Mouse (Mus musculus): ENCODE measurements around the gene Zan. TPM values are rescaled to one million over a fixed set of nuclear protein-coding genes. Genes with fewer than 3 reads are reported as not detected.

Gene Zan
- polyA plus RNA-seq, 1 experiment from 2014 or later = 0.19 TPM

DNA sequence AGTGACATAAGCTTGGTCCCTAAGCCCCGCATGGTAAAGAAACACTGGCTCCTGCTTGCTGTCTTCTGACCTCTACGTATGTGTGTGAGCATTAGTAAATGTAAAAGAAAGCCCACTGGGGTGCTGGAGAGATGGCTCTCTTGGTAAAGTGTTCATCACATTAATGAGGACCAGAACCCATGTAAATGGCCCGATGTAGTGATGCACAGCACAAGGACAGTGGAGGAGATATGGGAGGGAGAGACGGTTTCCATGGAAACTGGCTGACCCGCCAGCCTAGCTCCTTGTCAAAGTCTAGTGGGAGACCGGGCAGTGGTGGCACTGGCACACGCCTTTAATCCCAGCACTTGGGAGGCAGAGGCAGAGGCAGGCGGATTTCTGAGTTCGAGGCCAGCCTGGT is 100.1 kb downstream of the Zan start:
- H3K4me3 ChIP-seq (ENCODE audit: low read length) = no peak overlapping the region

GRCm38 (mm10) chr5:137376198-137376597 is 100.7 kb downstream of the Zan start:
- 42% methylated on average over 7 of the region's 7 CpGs for WGBS
- Histone ChIP-seq H3K36me3 (ENCODE audit: control insufficient read depth, insufficient read depth, low read length) (no peaks in the 10 kb centered on the region; the same call in 1 of the 2 replicates), H3K4me3 (ENCODE audit: low read length) (no peak overlapping the region), H3K9ac (ENCODE audit: low read depth, low read length) (no peak overlapping the region), H3K9me3 (ENCODE audit: control insufficient read depth, low read length) (no peaks in the 10 kb centered on the region), H3K27ac (ENCODE audit: low read depth, low read length) (no peak overlapping the region), H3K27me3 (replicated peaks; ENCODE audit: control insufficient read depth, insufficient read depth, low read length) (no peaks in the 10 kb centered on the region; the same call in 1 of the 2 replicates), H3K4me1 (ENCODE audit: control insufficient read depth, insufficient read depth, low read depth, low read length) (peaks cover 2% of the 10 kb centered on the region; the same call in 1 of the 2 replicates), H3K4me2 (ENCODE audit: low read length) (no peak overlapping the region)
- no peak for ATAC-seq

More for the DNA sequence above, 100.1 kb downstream of the Zan start:
- ATAC-seq = peak; percentile 60; the same call in 1 of the 2 replicates
- Histone ChIP-seq H3K4me2 (ENCODE audit: low read length) (no peak overlapping the region), H3K9ac (ENCODE audit: low read depth, low read length) (no peak overlapping the region), H3K9me3 (ENCODE audit: control insufficient read depth, low read length) (no peaks in the 10 kb centered on the region), H3K4me1 (ENCODE audit: control insufficient read depth, insufficient read depth, low read depth, low read length) (peaks cover 2% of the 10 kb centered on the region; the same call in 1 of the 2 replicates), H3K27ac (ENCODE audit: low read depth, low read length) (no peak overlapping the region), H3K36me3 (ENCODE audit: control insufficient read depth, insufficient read depth, low read length) (no peaks in the 10 kb centered on the region; the same call in 1 of the 2 replicates), H3K27me3 (replicated peaks; ENCODE audit: control insufficient read depth, insufficient read depth, low read length) (no peaks in the 10 kb centered on the region; the same call in 1 of the 2 replicates)
- WGBS = 41% methylated on average over 9 of the region's 9 CpGs

- Histone ChIP-seq H3K27me3 (replicated peaks; ENCODE audit: control insufficient read depth, insufficient read depth, low read length) (no peaks in the 10 kb centered on the region; the same call in 1 of the 2 replicates), H3K9ac (ENCODE audit: low read depth, low read length) (no peak overlapping the region), H3K4me3 (ENCODE audit: low read length) (no peak overlapping the region), H3K9me3 (ENCODE audit: control insufficient read depth, low read length) (no peaks in the 10 kb centered on the region), H3K4me2 (ENCODE audit: low read length) (no peak overlapping the region), H3K4me1 (ENCODE audit: control insufficient read depth, insufficient read depth, low read depth, low read length) (peaks cover 2% of the 10 kb centered on the region; the same call in 1 of the 2 replicates), H3K27ac (ENCODE audit: low read depth, low read length) (no peak overlapping the region), H3K36me3 (ENCODE audit: control insufficient read depth, insufficient read depth, low read length) (no peaks in the 10 kb centered on the region; the same call in 1 of the 2 replicates)
- 32% methylated on average over 2 of the region's 2 CpGs for WGBS
- no peak for ATAC-seq
These were observed 101.2 kb downstream of the Zan start for GRCm38 (mm10) chr5:137375627-137376026.

DNA sequence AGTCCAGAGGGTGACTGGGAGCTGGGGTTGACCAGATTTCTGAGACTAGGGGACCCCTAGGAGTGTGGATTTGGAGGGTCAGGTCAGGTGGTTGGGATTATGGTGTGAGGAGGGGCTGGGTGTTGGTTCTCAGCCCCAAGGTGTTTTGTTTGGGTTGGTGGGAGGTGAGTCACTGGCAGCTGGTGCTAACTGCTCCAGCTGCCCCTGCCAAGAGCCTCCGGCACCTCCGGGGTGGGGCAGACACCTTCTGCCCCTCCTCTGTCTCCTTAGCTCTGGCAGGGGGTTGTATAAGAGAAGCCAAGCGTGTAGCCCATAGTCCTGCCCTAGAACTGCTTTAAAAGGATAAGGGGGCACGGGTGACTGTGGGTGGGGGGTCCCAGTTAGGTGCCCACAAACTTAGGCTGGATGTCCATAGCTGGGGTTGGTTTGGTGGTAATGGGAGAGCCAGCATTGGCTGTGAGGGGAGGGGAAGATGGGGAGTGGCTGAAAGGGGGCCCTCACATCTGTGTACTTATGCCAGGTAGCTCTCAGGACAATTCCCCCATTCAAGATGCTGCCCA is 102.3 kb downstream of the Zan start:
- ATAC-seq = no peak

DNA sequence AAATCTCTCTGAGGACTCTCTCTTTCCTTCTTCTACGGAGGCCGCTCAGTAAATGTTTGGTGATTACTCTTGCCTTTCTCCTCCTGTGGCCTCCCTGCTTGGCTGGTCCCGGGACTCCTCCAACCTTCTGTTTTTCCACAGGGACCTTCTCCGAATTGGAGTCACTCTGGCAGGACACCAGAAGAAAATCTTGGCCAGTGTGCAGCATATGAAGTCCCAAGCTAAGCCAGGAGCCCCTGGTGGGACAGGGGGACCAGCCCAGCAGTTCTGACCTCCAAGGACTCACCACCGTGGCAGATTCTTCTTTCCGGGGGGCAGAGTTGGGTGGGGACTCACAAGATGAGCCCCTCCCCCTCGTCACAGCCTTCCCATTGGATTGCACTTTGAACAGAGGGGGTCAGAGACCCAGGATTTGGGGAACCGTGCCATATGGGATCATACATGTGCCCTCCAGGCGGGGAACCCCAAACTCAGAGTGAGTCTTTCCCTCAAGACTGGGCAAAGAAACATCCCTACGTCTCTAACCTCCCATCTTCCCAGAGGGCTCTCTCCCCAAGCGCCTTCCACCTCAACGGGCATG is 103.4 kb downstream of the Zan start:
- H3K4me1 ChIP-seq (ENCODE audit: control insufficient read depth, insufficient read depth, low read depth, low read length) = peaks cover 2% of the 10 kb centered on the region; the same call in 1 of the 2 replicates
- no peak overlapping the region for H3K4me3 ChIP-seq (ENCODE audit: low read length)
- WGBS = 84% methylated on average over 12 of the region's 12 CpGs
- ATAC-seq = no peak
- no peak overlapping the region for H3K27ac ChIP-seq (ENCODE audit: low read depth, low read length)
- H3K9ac ChIP-seq (ENCODE audit: low read depth, low read length) = no peak overlapping the region
- no peaks in the 10 kb centered on the region for H3K9me3 ChIP-seq (ENCODE audit: control insufficient read depth, low read length)
- no peak overlapping the region for H3K4me2 ChIP-seq (ENCODE audit: low read length)
- no peaks in the 10 kb centered on the region; the same call in 1 of the 2 replicates for H3K27me3 ChIP-seq (replicated peaks; ENCODE audit: control insufficient read depth, insufficient read depth, low read length)
- H3K36me3 ChIP-seq (ENCODE audit: control insufficient read depth, insufficient read depth, low read length) = no peaks in the 10 kb centered on the region; the same call in 1 of the 2 replicates

More for the DNA sequence above, 102.3 kb downstream of the Zan start:
- Histone ChIP-seq H3K9ac (ENCODE audit: low read depth, low read length) (no peak overlapping the region), H3K27me3 (replicated peaks; ENCODE audit: control insufficient read depth, insufficient read depth, low read length) (no peaks in the 10 kb centered on the region; the same call in 1 of the 2 replicates), H3K4me2 (ENCODE audit: low read length) (no peak overlapping the region), H3K36me3 (ENCODE audit: control insufficient read depth, insufficient read depth, low read length) (no peaks in the 10 kb centered on the region; the same call in 1 of the 2 replicates), H3K27ac (ENCODE audit: low read depth, low read length) (no peak overlapping the region), H3K9me3 (ENCODE audit: control insufficient read depth, low read length) (no peaks in the 10 kb centered on the region), H3K4me3 (ENCODE audit: low read length) (no peak overlapping the region), H3K4me1 (ENCODE audit: control insufficient read depth, insufficient read depth, low read depth, low read length) (peaks cover 2% of the 10 kb centered on the region; the same call in 1 of the 2 replicates)
- 80% methylated on average over 4 of the region's 4 CpGs for WGBS

- no peaks in the 10 kb centered on the region for H3K4me1 ChIP-seq (ENCODE audit: control insufficient read depth, insufficient read depth, low read depth, low read length)
- no peaks in the 10 kb centered on the region; the same call in 1 of the 2 replicates for H3K36me3 ChIP-seq (ENCODE audit: control insufficient read depth, insufficient read depth, low read length)
These were observed 107.2 kb downstream of the Zan start for GRCm38 (mm10) chr5:137369665-137370064.

GRCm38 (mm10) chr5:137358382-137358781 is 118.5 kb downstream of the Zan start:
- Histone ChIP-seq H3K27ac (ENCODE audit: low read depth, low read length) (no peak overlapping the region), H3K4me3 (ENCODE audit: low read length) (no peak overlapping the region), H3K27me3 (replicated peaks; ENCODE audit: control insufficient read depth, insufficient read depth, low read length) (no peaks in the 10 kb centered on the region), H3K36me3 (ENCODE audit: control insufficient read depth, insufficient read depth, low read length) (0 out of 2 replicates have a peak, but pooled peaks cover 5% of the 10 kb centered on the region), H3K4me1 (ENCODE audit: control insufficient read depth, insufficient read depth, low read depth, low read length) (no peaks in the 10 kb centered on the region), H3K9me3 (ENCODE audit: control insufficient read depth, low read length) (no peaks in the 10 kb centered on the region), H3K4me2 (ENCODE audit: low read length) (no peak overlapping the region), H3K9ac (ENCODE audit: low read depth, low read length) (no peak overlapping the region)
- 43% methylated on average over 7 of the region's 7 CpGs for WGBS
- no peak for ATAC-seq

More at GRCm38 (mm10) chr5:137369665-137370064, 107.2 kb downstream of the Zan start:
- Histone ChIP-seq H3K9me3 (ENCODE audit: control insufficient read depth, low read length) (no peaks in the 10 kb centered on the region), H3K27ac (ENCODE audit: low read depth, low read length) (no peak overlapping the region), H3K27me3 (replicated peaks; ENCODE audit: control insufficient read depth, insufficient read depth, low read length) (no peaks in the 10 kb centered on the region), H3K9ac (ENCODE audit: low read depth, low read length) (no peak overlapping the region), H3K4me2 (ENCODE audit: low read length) (no peak overlapping the region), H3K4me3 (ENCODE audit: low read length) (no peak overlapping the region)
- 97% methylated on average over 10 of the region's 11 CpGs for WGBS
- ATAC-seq = no peak

DNA sequence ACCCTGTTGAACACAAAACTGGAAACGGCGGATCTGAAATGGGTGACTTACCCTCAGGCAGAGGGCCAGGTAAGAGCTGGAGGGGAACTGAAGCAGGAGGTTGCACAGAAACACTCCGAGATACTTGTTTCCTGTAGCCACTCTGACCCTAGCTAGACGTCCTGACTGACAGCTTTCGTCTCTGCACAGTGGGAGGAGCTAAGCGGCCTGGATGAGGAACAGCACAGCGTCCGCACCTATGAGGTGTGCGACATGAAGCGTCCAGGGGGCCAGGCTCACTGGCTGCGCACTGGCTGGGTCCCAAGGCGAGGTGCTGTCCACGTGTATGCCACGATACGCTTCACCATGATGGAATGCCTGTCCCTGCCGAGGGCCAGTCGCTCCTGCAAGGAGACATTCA is 122.8 kb downstream of the Zan start:
- ATAC-seq = no peak
- H3K9me3 ChIP-seq (ENCODE audit: control insufficient read depth, low read length) = no peaks in the 10 kb centered on the region
- H3K9ac ChIP-seq (ENCODE audit: low read depth, low read length) = no peak overlapping the region
- no peak overlapping the region for H3K4me2 ChIP-seq (ENCODE audit: low read length)
- H3K27ac ChIP-seq (ENCODE audit: low read depth, low read length) = no peak overlapping the region
- peaks cover 12% of the 10 kb centered on the region for H3K4me1 ChIP-seq (ENCODE audit: control insufficient read depth, insufficient read depth, low read depth, low read length)
- WGBS = 90% methylated on average over 17 of the region's 17 CpGs
- H3K4me3 ChIP-seq (ENCODE audit: low read length) = no peak overlapping the region
- H3K36me3 ChIP-seq (ENCODE audit: control insufficient read depth, insufficient read depth, low read length) = no peaks in the 10 kb centered on the region
- peaks cover 5% of the 10 kb centered on the region; the same call in 1 of the 2 replicates for H3K27me3 ChIP-seq (replicated peaks; ENCODE audit: control insufficient read depth, insufficient read depth, low read length)
